In the genomic region with DNA sequence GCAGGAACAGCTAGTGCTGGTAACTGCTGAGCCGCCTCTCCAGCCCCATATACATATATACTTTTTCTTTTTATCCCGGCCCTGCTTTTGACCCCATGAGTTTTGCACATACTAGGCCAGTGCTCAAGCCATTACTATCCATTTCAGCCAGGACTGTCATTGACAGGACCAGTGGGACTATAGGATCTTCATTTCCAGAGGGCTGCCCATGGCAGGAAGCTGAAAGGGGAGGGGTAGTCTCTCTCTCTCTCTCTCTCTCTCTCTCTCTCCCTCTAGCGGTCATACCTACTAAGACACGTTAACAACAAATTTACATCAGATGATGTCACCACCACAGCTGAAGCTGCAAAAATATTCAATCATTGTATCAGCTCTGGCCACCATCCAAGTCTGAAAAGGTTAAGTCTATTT, we compare ENCODE assay signal across 9 mouse cellular contexts. TPM values are rescaled to one million over a fixed set of nuclear protein-coding genes. Genes with fewer than 3 reads are reported as not detected.
DNase-seq lines count a peak whose midpoint lies in the region; ATAC-seq and TF ChIP-seq lines count a peak whose summit lies in the region.
"Had no signal": no experiment of that assay in that cellular context is flagged by ENCODE, and none has a peak within 500 bp of the region (broad histone marks: within the 10 kb centered on the region; RNA-seq: fewer than 3 reads in every experiment).

No protein-coding gene starts in this region.

- H3K4me3 ChIP-seq in forebrain, postnatal 0 days (ENCODE audit: low read depth, low read length) = no peak overlapping the region
- no peak overlapping the region for H3K4me3 ChIP-seq in forebrain, embryonic 12.5 days (replicated peaks)
- H3K4me3 ChIP-seq in bone marrow, adult 2 months (replicated peaks; ENCODE audit: control insufficient read depth, low read depth, low read length) = no peak overlapping the region

- TF ChIP-seq CTCF in forebrain, postnatal 0 days (IDR thresholded peaks at IDR 0.05; ENCODE audit: low read depth) = peak; percentile 81
- TF ChIP-seq CTCF in bone marrow, adult 2 months (IDR thresholded peaks at IDR 0.05; ENCODE audit: control insufficient read depth, insufficient read depth, low read length) = peak; percentile 38; the same call in 1 of the 2 replicates

- H3K4me2 ChIP-seq in forebrain, postnatal 0 days (ENCODE audit: low read depth) = no peak overlapping the region
- no peak overlapping the region for H3K4me2 ChIP-seq in forebrain, embryonic 12.5 days

- DNase-seq in forebrain, postnatal 0 days = peak; percentile 78
- DNase-seq in 416B (ENCODE audit: low read depth) = peak; percentile 85
- DNase-seq in heart, postnatal 10 days = peak; percentile 41 to 51
- peak; percentile 79 for DNase-seq in mesoderm, embryonic 11.5 days (ENCODE audit: low read depth, low spot score)
- DNase-seq in spleen, adult 12 weeks (ENCODE audit: low spot score) = no peak
- DNase-seq in right cerebral cortex, postnatal 10 days (ENCODE audit: low spot score in 2 of 2) = no peak

- ATAC-seq in forebrain, postnatal 0 days = no peak
- no peak for ATAC-seq in forebrain, embryonic 12.5 days (ENCODE audit: low FRiP score)

- no peaks in the 10 kb centered on the region for H3K36me3 ChIP-seq in forebrain, postnatal 0 days (ENCODE audit: insufficient read depth)
- no peaks in the 10 kb centered on the region; the same call in 1 of the 2 replicates for H3K36me3 ChIP-seq in forebrain, embryonic 12.5 days (replicated peaks)

- H3K9ac ChIP-seq in forebrain, postnatal 0 days = no peak overlapping the region
- no peak overlapping the region for H3K9ac ChIP-seq in forebrain, embryonic 12.5 days

- TF ChIP-seq POLR2A in bone marrow, adult 2 months (IDR thresholded peaks at IDR 0.05; ENCODE audit: borderline replicate concordance, control insufficient read depth, low read depth, low read length) = no peak

- H3K27ac ChIP-seq in forebrain, postnatal 0 days (ENCODE audit: low read depth, low read length) = no peak overlapping the region
- no peak overlapping the region for H3K27ac ChIP-seq in forebrain, embryonic 12.5 days
- no peak overlapping the region for H3K27ac ChIP-seq in bone marrow, adult 2 months (ENCODE audit: control insufficient read depth, insufficient read depth, low read depth, low read length, poor library complexity)
- H3K27ac ChIP-seq: macrophage had no signal

- H3K4me1 ChIP-seq in forebrain, postnatal 0 days (ENCODE audit: insufficient read depth) = peaks cover 12% of the 10 kb centered on the region
- H3K4me1 ChIP-seq in forebrain, embryonic 12.5 days = peaks cover 41% of the 10 kb centered on the region
- peaks cover 11% of the 10 kb centered on the region; the same call in 1 of the 2 replicates for H3K4me1 ChIP-seq in bone marrow, adult 2 months (ENCODE audit: control insufficient read depth, insufficient read depth, low read length)

- intact Hi-C loops in heart, postnatal 10 days (cut with DNase I) = loop anchor here (10.0 kb wide), 1 partner anchor 48 kb away; the partner anchor contains the start of gene Aes

- H3K9me3 ChIP-seq in forebrain, postnatal 0 days (ENCODE audit: low read length) = no peaks in the 10 kb centered on the region
- no peaks in the 10 kb centered on the region for H3K9me3 ChIP-seq in forebrain, embryonic 12.5 days

- H3K27me3 ChIP-seq in forebrain, postnatal 0 days (ENCODE audit: insufficient read depth, low read length) = 0 out of 2 replicates have a peak, but pooled peaks cover 4% of the 10 kb centered on the region
- peaks cover 43% of the 10 kb centered on the region for H3K27me3 ChIP-seq in forebrain, embryonic 12.5 days

- WGBS in forebrain, postnatal 0 days = 16% methylated on average over 4 of the region's 4 CpGs
- WGBS in forebrain, embryonic 12.5 days = 16% methylated on average over 4 of the region's 4 CpGs
- 20% methylated on average over 4 of the region's 4 CpGs for WGBS in bone marrow, adult 2 months

RNA-seq across cellular contexts. Expression of gene Tle6, which starts 1.9 kb away (rescaled TPM):
- 8.7 and 14.1 TPM in 2 replicates for total RNA-seq in forebrain, postnatal 0 days (2014; rRNA removed)
- 4.2 and 5.1 TPM in 2 replicates for polyA plus RNA-seq in forebrain, postnatal 0 days (2015; fragmentation: Nextera tagmentation; extraction: Ambion mirVana)
- 3.1 and 4.3 TPM in 2 replicates for polyA plus RNA-seq in forebrain, embryonic 12.5 days (2016; fragmentation: Nextera tagmentation; extraction: Ambion mirVana)
- polyA plus RNA-seq in bone marrow, adult 2 months (2011; ENCODE audit: insufficient read depth, insufficient read length, low replicate concordance, missing spikeins) = 23.2 and 27.8 TPM in 2 replicates
- total RNA-seq in heart, postnatal 10 days (2021) = 10 to 100 TPM; 10.2 to 11.1 TPM

RNA-seq across cellular contexts. Expression of gene BC025920, which starts 3.3 kb away (rescaled TPM):
- total RNA-seq in forebrain, postnatal 0 days (2014; rRNA removed) = 3.8 and 4.7 TPM in 2 replicates
- polyA plus RNA-seq in forebrain, postnatal 0 days (2015; fragmentation: Nextera tagmentation; extraction: Ambion mirVana) = 1.4 TPM in 2 replicates
- polyA plus RNA-seq in forebrain, embryonic 12.5 days (2016; fragmentation: Nextera tagmentation; extraction: Ambion mirVana) = 2.2 and 2.7 TPM in 2 replicates
- polyA plus RNA-seq in bone marrow, adult 2 months (2011; ENCODE audit: insufficient read depth, insufficient read length, low replicate concordance, missing spikeins) = 3.9 and 6.6 TPM in 2 replicates
- total RNA-seq in heart, postnatal 10 days (2021) = 1 to 10 TPM; 1.3 to 1.4 TPM

RNA-seq across cellular contexts. Expression of gene Sirt6, which starts 24.9 kb away (rescaled TPM):
- 18.0 and 25.2 TPM in 2 replicates for total RNA-seq in forebrain, postnatal 0 days (2014; rRNA removed)
- polyA plus RNA-seq in forebrain, postnatal 0 days (2015; fragmentation: Nextera tagmentation; extraction: Ambion mirVana) = 30.8 and 33.4 TPM in 2 replicates
- 50.7 and 52.6 TPM in 2 replicates for polyA plus RNA-seq in forebrain, embryonic 12.5 days (2016; fragmentation: Nextera tagmentation; extraction: Ambion mirVana)
- polyA plus RNA-seq in bone marrow, adult 2 months (2011; ENCODE audit: insufficient read depth, insufficient read length, low replicate concordance, missing spikeins) = 7.7 and 16.8 TPM in 2 replicates
- total RNA-seq in heart, postnatal 10 days (2021) = 10 to 100 TPM; 12.8 to 14.2 TPM

RNA-seq across cellular contexts. Expression of gene Ankrd24, which starts 25.6 kb away (rescaled TPM):
- 45.9 and 63.6 TPM in 2 replicates for total RNA-seq in forebrain, postnatal 0 days (2014; rRNA removed)
- 11.4 and 13.0 TPM in 2 replicates for polyA plus RNA-seq in forebrain, postnatal 0 days (2015; fragmentation: Nextera tagmentation; extraction: Ambion mirVana)
- polyA plus RNA-seq in forebrain, embryonic 12.5 days (2016; fragmentation: Nextera tagmentation; extraction: Ambion mirVana) = 6.2 and 7.4 TPM in 2 replicates
- 5.3 and 11.1 TPM in 2 replicates for polyA plus RNA-seq in bone marrow, adult 2 months (2011; ENCODE audit: insufficient read depth, insufficient read length, low replicate concordance, missing spikeins)
- total RNA-seq in heart, postnatal 10 days (2021) = 10 to 100 TPM; 13.9 to 16.6 TPM

RNA-seq across cellular contexts. Expression of gene Tle2, which starts 28.4 kb away (rescaled TPM):
- total RNA-seq in forebrain, postnatal 0 days (2014; rRNA removed) = 20.5 and 25.6 TPM in 2 replicates
- 21.0 and 30.5 TPM in 2 replicates for polyA plus RNA-seq in forebrain, postnatal 0 days (2015; fragmentation: Nextera tagmentation; extraction: Ambion mirVana)
- polyA plus RNA-seq in forebrain, embryonic 12.5 days (2016; fragmentation: Nextera tagmentation; extraction: Ambion mirVana) = 14.3 and 16.5 TPM in 2 replicates
- polyA plus RNA-seq in bone marrow, adult 2 months (2011; ENCODE audit: insufficient read depth, insufficient read length, low replicate concordance, missing spikeins) = 18.5 and 41.7 TPM in 2 replicates
- total RNA-seq in heart, postnatal 10 days (2021) = 10 to 100 TPM in 1 of 2 experiments, 1 to 10 TPM in 1; 8.1 to 11.2 TPM

Comparison
In these comparisons a context has a peak if more than half of its experiments do, and no peak if none do; other contexts are left out.
1. DNase-seq: peak in forebrain, postnatal 0 days (single experiment), 416B (single experiment), heart, postnatal 10 days (2 of 2) and mesoderm, embryonic 11.5 days (single experiment); none in spleen, adult 12 weeks (single experiment) and right cerebral cortex, postnatal 10 days (0 of 2).